Mouse (Mus musculus): Measurements from ENCODE around the gene Map2k5.

DNA sequence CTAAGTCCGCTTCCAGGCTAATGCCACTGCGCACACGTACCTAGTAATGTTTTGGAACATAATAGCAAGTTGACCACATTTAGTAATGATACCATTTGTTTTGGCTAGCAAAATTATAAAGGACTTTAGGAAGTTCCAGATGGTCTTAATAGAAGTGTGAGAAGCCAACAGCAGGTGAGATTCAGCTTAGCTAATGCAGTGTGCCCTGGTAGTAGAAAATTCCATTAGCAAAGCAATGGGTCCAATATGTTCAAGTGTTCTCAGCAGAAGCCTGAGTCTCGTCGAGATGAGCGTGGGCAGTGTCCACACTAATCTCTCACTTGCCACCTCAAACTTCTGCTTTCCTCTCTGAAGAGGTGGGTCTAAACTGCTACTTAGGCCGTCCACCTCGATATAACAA, 27.7 kb downstream of the Map2k5 start:
- no peak for TF ChIP-seq CTCF (conservative IDR thresholded peaks at IDR 0.05; ENCODE audit: low read length)
- no peak for TF ChIP-seq POU5F1 (IDR thresholded peaks at IDR 0.05; ENCODE audit: borderline replicate concordance, low read length)
